Mouse (Mus musculus): ENCODE results near the gene Mboat1.

Gene Mboat1

GRCm38 (mm10) chr13:30185959-30186358 lies 49.7 kb downstream of the Mboat1 start:
- no peak for DNase-seq (ENCODE audit: low read depth)

GRCm38 (mm10) chr13:30186456-30186855 lies 50.2 kb downstream of the Mboat1 start:
- peak; percentile 49 for DNase-seq (ENCODE audit: low read depth)

GRCm38 (mm10) chr13:30192031-30192716 lies 55.9 kb downstream of the Mboat1 start:
- DNase-seq (ENCODE audit: low read depth): peak; percentile 51

GRCm38 (mm10) chr13:30193363-30193762 lies 57.1 kb downstream of the Mboat1 start:
- no peak for DNase-seq (ENCODE audit: low read depth)

GRCm38 (mm10) chr13:30194834-30195233 lies 58.5 kb downstream of the Mboat1 start:
- DNase-seq (ENCODE audit: low read depth): no peak

GRCm38 (mm10) chr13:30196661-30197060 lies 60.4 kb downstream of the Mboat1 start:
- DNase-seq (ENCODE audit: low read depth): no peak

GRCm38 (mm10) chr13:30198101-30198570 lies 61.8 kb downstream of the Mboat1 start:
- no peak for DNase-seq (ENCODE audit: low read depth)

GRCm38 (mm10) chr13:30199821-30200220 lies 63.5 kb downstream of the Mboat1 start:
- DNase-seq (ENCODE audit: low read depth): no peak

GRCm38 (mm10) chr13:30200737-30201136 lies 64.4 kb downstream of the Mboat1 start:
- no peak for DNase-seq (ENCODE audit: low read depth)

GRCm38 (mm10) chr13:30203018-30203417 lies 66.7 kb downstream of the Mboat1 start:
- no peak for DNase-seq (ENCODE audit: low read depth)

GRCm38 (mm10) chr13:30208176-30208575 lies 71.9 kb downstream of the Mboat1 start:
- no peak for DNase-seq (ENCODE audit: low read depth)

GRCm38 (mm10) chr13:30213276-30213675 lies 77.0 kb downstream of the Mboat1 start:
- DNase-seq (ENCODE audit: low read depth): no peak

GRCm38 (mm10) chr13:30217588-30218371 lies 81.5 kb downstream of the Mboat1 start:
- DNase-seq (ENCODE audit: low read depth): no peak

GRCm38 (mm10) chr13:30219597-30219996 lies 83.3 kb downstream of the Mboat1 start:
- no peak for DNase-seq (ENCODE audit: low read depth)

- no peak for DNase-seq (ENCODE audit: low read depth)
Measured at GRCm38 (mm10) chr13:30221316-30221715, 85.0 kb downstream of the Mboat1 start.

- DNase-seq (ENCODE audit: low read depth): no peak
Measured at GRCm38 (mm10) chr13:30224114-30224513, 87.8 kb downstream of the Mboat1 start.

- DNase-seq (ENCODE audit: low read depth): no peak
Measured at GRCm38 (mm10) chr13:30224659-30225058, 88.4 kb downstream of the Mboat1 start.

- peak; percentile 44 for DNase-seq (ENCODE audit: low read depth)
Measured at GRCm38 (mm10) chr13:30228762-30229161, 92.5 kb downstream of the Mboat1 start.

- no peak for DNase-seq (ENCODE audit: low read depth)
Measured at GRCm38 (mm10) chr13:30229625-30230139, 93.4 kb downstream of the Mboat1 start.

- peak; percentile 68 for DNase-seq (ENCODE audit: low read depth)
Measured at GRCm38 (mm10) chr13:30235056-30235750, 98.9 kb downstream of the Mboat1 start.

- no peak for DNase-seq (ENCODE audit: low read depth)
Measured at GRCm38 (mm10) chr13:30239396-30239795, 103.1 kb downstream of the Mboat1 start.

- DNase-seq (ENCODE audit: low read depth): no peak
Measured at GRCm38 (mm10) chr13:30245573-30245972, 109.3 kb downstream of the Mboat1 start.

Data from fibroblast of lung, adult 2 months (primary cell).